Mouse (Mus musculus): ENCODE measurements around the gene Mdm2. TPM values are rescaled to one million over a fixed set of nuclear protein-coding genes. Genes with fewer than 3 reads are reported as not detected.

The Mdm2 gene
- total and polyA plus RNA-seq, 3 experiments: 79.8 to 136 (median 112) TPM

- Histone ChIP-seq H3K4me2 (ENCODE audit: insufficient read depth, low read depth, poor library complexity, severe bottlenecking) (no peak overlapping the region), H3K9ac (ENCODE audit: insufficient read depth, low read depth) (no peak overlapping the region), H3K36me3 (replicated peaks in 1 of 2; ENCODE audit: control insufficient read depth in 1 of 2, insufficient read depth in 1 of 2, low read length in 1 of 2) (no peaks in the 10 kb centered on the region), H3K4me3 (replicated peaks in 1 of 3; ENCODE audit: low read depth in 2 of 3, low read length in 2 of 3, poor library complexity in 1 of 3) (no peak overlapping the region), H3K27ac (ENCODE audit: insufficient read depth, low read depth) (no peak overlapping the region), H3K9me3 (replicated peaks; ENCODE audit: low read length) (no peaks in the 10 kb centered on the region), H3K79me2 (replicated peaks; ENCODE audit: control insufficient read depth, extremely low read depth, insufficient read depth, poor library complexity, severe bottlenecking) (no peaks in the 10 kb centered on the region), H3K27me3 (replicated peaks) (no peaks in the 10 kb centered on the region), H3K4me1 (ENCODE audit: control insufficient read depth in 1 of 2, insufficient read depth in 2 of 2) (peaks cover 8 to 16% of the 10 kb centered on the region in 2 experiments)
- TF ChIP-seq CTCF (conservative IDR thresholded peaks at IDR 0.05 in 1 of 2, IDR thresholded peaks at IDR 0.05 in 1 of 2; ENCODE audit: low read depth in 2 of 2, low read length in 2 of 2): no peak
- TF ChIP-seq TCF12 (IDR thresholded peaks at IDR 0.05; ENCODE audit: low read depth, low read length): no peak
- no peak for TF ChIP-seq MAX (IDR thresholded peaks at IDR 0.05; ENCODE audit: low read length)
- TF ChIP-seq IRF4 (IDR thresholded peaks at IDR 0.05; ENCODE audit: low read depth, low read length): no peak
- no peak for TF ChIP-seq ZMIZ1 (IDR thresholded peaks at IDR 0.05; ENCODE audit: low read depth, low read length)
- no peak for TF ChIP-seq GABPA (IDR thresholded peaks at IDR 0.05; ENCODE audit: insufficient replicate concordance, low read depth, low read length)
- no peak for TF ChIP-seq EP300 (IDR thresholded peaks at IDR 0.05; ENCODE audit: low read length)
- TF ChIP-seq MXI1 (IDR thresholded peaks at IDR 0.05; ENCODE audit: low read depth, low read length): no peak
- TF ChIP-seq ELF1 (IDR thresholded peaks at IDR 0.05; ENCODE audit: low read depth, low read length): no peak
- TF ChIP-seq POLR2A (IDR thresholded peaks at IDR 0.05; ENCODE audit: low read depth, low read length): no peak
- no peak for TF ChIP-seq USF2 (conservative IDR thresholded peaks at IDR 0.05; ENCODE audit: low read depth, low read length)
- no peak for TF ChIP-seq SMC3 (IDR thresholded peaks at IDR 0.05; ENCODE audit: low read depth, low read length)
- TF ChIP-seq MAZ (IDR thresholded peaks at IDR 0.05; ENCODE audit: low read depth, low read length): no peak
- TF ChIP-seq PAX5 (IDR thresholded peaks at IDR 0.05; ENCODE audit: low read length): no peak
- no peak for TF ChIP-seq RCOR1 (conservative IDR thresholded peaks at IDR 0.05; ENCODE audit: low read depth, low read length)
- DNase-seq (ENCODE audit: extremely low read depth): no peak
- dilution Hi-C loops (cut with MboI; ENCODE audit: extremely low pct_ligation_motif_present, extremely low pct_unique_long_range_greater_than_20kb, low sequenced_read_pairs): no loop called here
- in situ Hi-C loops (cut with MboI; ENCODE audit: low pct_ligation_motif_present, low pct_unique_long_range_greater_than_20kb, low sequenced_read_pairs): no loop called here
Measured at GRCm38 (mm10) chr10:117642491-117643262, 67.9 kb downstream of the Mdm2 start.

- H3K36me3 ChIP-seq (replicated peaks in 1 of 2; ENCODE audit: control insufficient read depth in 1 of 2, insufficient read depth in 1 of 2, low read length in 1 of 2): no peaks in the 10 kb centered on the region
- dilution Hi-C loops (cut with MboI; ENCODE audit: extremely low pct_ligation_motif_present, extremely low pct_unique_long_range_greater_than_20kb, low sequenced_read_pairs): no loop called here
- in situ Hi-C loops (cut with MboI; ENCODE audit: low pct_ligation_motif_present, low pct_unique_long_range_greater_than_20kb, low sequenced_read_pairs): no loop called here
- H3K4me3 ChIP-seq (replicated peaks in 1 of 3; ENCODE audit: low read depth in 2 of 3, low read length in 2 of 3, poor library complexity in 1 of 3): no peak overlapping the region
- H3K9me3 ChIP-seq (replicated peaks; ENCODE audit: low read length): no peaks in the 10 kb centered on the region
- DNase-seq (ENCODE audit: extremely low read depth): no peak
- no peaks in the 10 kb centered on the region for H3K79me2 ChIP-seq (replicated peaks; ENCODE audit: control insufficient read depth, extremely low read depth, insufficient read depth, poor library complexity, severe bottlenecking)
- peaks cover 4 to 10% of the 10 kb centered on the region in 2 experiments for H3K4me1 ChIP-seq (ENCODE audit: control insufficient read depth in 1 of 2, insufficient read depth in 2 of 2)
- no peaks in the 10 kb centered on the region for H3K27me3 ChIP-seq (replicated peaks)
- H3K4me2 ChIP-seq (ENCODE audit: insufficient read depth, low read depth, poor library complexity, severe bottlenecking): no peak overlapping the region
- H3K9ac ChIP-seq (ENCODE audit: insufficient read depth, low read depth): no peak overlapping the region
- no peak overlapping the region for H3K27ac ChIP-seq (ENCODE audit: insufficient read depth, low read depth)
- TF ChIP-seq PAX5 (IDR thresholded peaks at IDR 0.05; ENCODE audit: low read length) (no peak), ETS1 (conservative IDR thresholded peaks at IDR 0.05; ENCODE audit: low read depth, low read length) (no peak), RAD21 (IDR thresholded peaks at IDR 0.05; ENCODE audit: low read depth, low read length) (no peak)
Measured at GRCm38 (mm10) chr10:117642201-117642450, 68.4 kb downstream of the Mdm2 start.
